Mouse (Mus musculus) myocyte (in vitro differentiated cells): ENCODE results near the gene Tmem242.

ENCODE experiments used
- CEBPB ChIP-seq: IDR thresholded peaks from 2 replicates; pipeline ENCODE4 v1.6.1; 2011; ENCODE audit warnings: mild to moderate bottlenecking, moderate library complexity; ENCODE audit not compliant: poor library complexity, insufficient read depth, severe bottlenecking
- E2F4 ChIP-seq: IDR thresholded peaks from one replicate; pipeline ENCODE4 v1.6.1; 2011; ENCODE audit warnings: mild to moderate bottlenecking, control low read depth, moderate library complexity; ENCODE audit not compliant: insufficient read depth
- MAX ChIP-seq: IDR thresholded peaks from one replicate; pipeline ENCODE4 v1.6.1; 2011; ENCODE audit warnings: low read depth, mild to moderate bottlenecking, control low read depth
- MYOD1 ChIP-seq, 3 experiments: IDR thresholded peaks; one replicate each; pipeline ENCODE4 v1.6.1; 2011; ENCODE audit warnings: control low read depth in 2 of 3, low read depth in 2 of 3, mild to moderate bottlenecking in 2 of 3, moderate library complexity in 1 of 3; ENCODE audit not compliant: insufficient read length in 2 of 3, control insufficient read depth in 1 of 3
- MYOG ChIP-seq, 3 experiments: IDR thresholded peaks; one replicate each; pipeline ENCODE4 v1.6.1; 2011; ENCODE audit warnings: control low read depth in 2 of 3, low read depth in 2 of 3, mild to moderate bottlenecking in 2 of 3; ENCODE audit not compliant: insufficient read length in 2 of 3, control insufficient read depth in 1 of 3, insufficient read depth in 1 of 3
- POLR2A ChIP-seq: IDR thresholded peaks from one replicate; pipeline ENCODE4 v1.6.1; 2011; ENCODE audit warnings: low read depth, mild to moderate bottlenecking, control low read depth, moderate library complexity; ENCODE audit not compliant: insufficient read length
- POLR2AphosphoS2 ChIP-seq: IDR thresholded peaks from one replicate; pipeline ENCODE4 v1.6.1; 2011; ENCODE audit warnings: low read depth, control low read depth; ENCODE audit not compliant: insufficient read length
- REST ChIP-seq: IDR thresholded peaks from one replicate; pipeline ENCODE4 v1.6.1; 2011; ENCODE audit warnings: mild to moderate bottlenecking, control low read depth, moderate library complexity; ENCODE audit not compliant: insufficient read depth, insufficient read length
- TCF12 ChIP-seq: IDR thresholded peaks from one replicate; pipeline ENCODE4 v1.6.1; 2011; ENCODE audit warnings: mild to moderate bottlenecking, control low read depth; ENCODE audit not compliant: poor library complexity, insufficient read depth, severe bottlenecking
- TCF3 ChIP-seq: IDR thresholded peaks from one replicate; pipeline ENCODE4 v1.6.1; 2011; ENCODE audit warnings: low read depth, control low read depth; ENCODE audit not compliant: insufficient read length
- USF1 ChIP-seq: IDR thresholded peaks from one replicate; pipeline ENCODE4 v1.6.1; 2011; ENCODE audit warnings: low read depth, mild to moderate bottlenecking, control low read depth, moderate library complexity

DNA sequence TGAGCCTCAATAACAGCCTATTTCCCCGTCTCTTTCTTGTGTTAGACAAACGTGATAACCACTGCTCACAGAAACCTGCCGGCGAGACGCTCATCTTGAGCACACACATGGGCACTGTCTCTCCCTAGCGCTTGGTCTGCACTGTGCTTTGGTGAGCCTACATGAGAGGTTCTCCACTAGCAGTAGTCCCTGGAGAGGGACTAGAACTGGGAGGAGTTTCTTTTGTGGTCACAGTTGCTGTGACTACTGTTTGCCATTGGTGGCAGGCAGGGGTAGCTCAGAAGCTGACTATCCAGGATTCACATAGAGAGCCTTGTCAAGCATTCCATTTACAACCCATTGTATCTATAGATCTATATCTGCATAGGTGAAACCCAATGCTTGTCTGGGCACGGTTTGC is 27.3 kb downstream of the Tmem242 start:
- TF ChIP-seq POLR2A (no peak), TCF12 (no peak), E2F4 (no peak), MYOG (IDR thresholded peaks at IDR 0.05; ENCODE audit: control insufficient read depth in 1 of 3, insufficient read depth in 1 of 3, insufficient read length in 2 of 3, low read depth in 2 of 3) (no peak), USF1 (no peak), TCF3 (no peak), MYOD1 (IDR thresholded peaks at IDR 0.05; ENCODE audit: control insufficient read depth in 1 of 3, insufficient read length in 2 of 3, low read depth in 2 of 3) (no peak), POLR2AphosphoS2 (no peak), REST (no peak), MAX (no peak), CEBPB (no peak)
